Mouse (Mus musculus) E14TG2a.4 (cell line): ENCODE results near the gene Mical1.

Experiments used
- CTCF ChIP-seq: conservative IDR thresholded peaks from 2 replicates; pipeline ENCODE4 v1.5.1; 2014; ENCODE audit warnings: low read length
- NANOG ChIP-seq: IDR thresholded peaks from 2 replicates; pipeline ENCODE4 v1.6.1; 2014; ENCODE audit warnings: borderline replicate concordance, low read length, mixed read lengths
- POU5F1 ChIP-seq: IDR thresholded peaks from 2 replicates; pipeline ENCODE4 v1.6.1; 2014; ENCODE audit warnings: low read length, borderline replicate concordance

- TF ChIP-seq CTCF (no peak), NANOG (no peak), POU5F1 (no peak)
These were observed 9.7 kb downstream of the Mical1 start for GRCm38 (mm10) chr10:41485778-41486177.
